Mouse (Mus musculus): Measurements from ENCODE around the gene Txn1.

- TF ChIP-seq CTCF (IDR thresholded peaks at IDR 0.05; ENCODE audit: low read depth) (no peak), EP300 (optimal IDR thresholded peaks at IDR 0.05) (no peak)
Observed at GRCm38 (mm10) chr4:57930559-57931170, 25.5 kb downstream of the Txn1 start.
